Mouse (Mus musculus): ENCODE results near the gene Nemf. TPM values are rescaled to one million over a fixed set of nuclear protein-coding genes. Genes with fewer than 3 reads are reported as not detected.

Nemf gene
- polyA plus RNA-seq, 1 experiment from 2014 or later: 66.8 TPM

- WGBS: under 1% methylated on average over 78 of the region's 98 CpGs
- DNase-seq (ENCODE audit: low spot score) (peak; percentile 96), ATAC-seq (replicated peaks; ENCODE audit: low FRiP score, low read depth) (peak; percentile 95)
- no peaks in the 10 kb centered on the region for H3K27me3 ChIP-seq (ENCODE audit: insufficient read depth, low read length)
- no peaks in the 10 kb centered on the region; the same call in 1 of the 2 replicates for H3K36me3 ChIP-seq (ENCODE audit: insufficient read depth, low read length)
- H3K9ac ChIP-seq (ENCODE audit: low read depth, low read length): peak within 1 kb of the TSS; percentile 95
- H3K4me1 ChIP-seq (replicated peaks; ENCODE audit: insufficient read depth, low read length): peaks cover 7% of the 10 kb centered on the region
- TF ChIP-seq CTCF (IDR thresholded peaks at IDR 0.05; ENCODE audit: low read depth): no peak
- H3K9me3 ChIP-seq (replicated peaks; ENCODE audit: low read length): no peaks in the 10 kb centered on the region
- peak within 1 kb of the TSS; percentile 96 for H3K27ac ChIP-seq
- peak within 1 kb of the TSS; percentile 89 for H3K4me3 ChIP-seq (replicated peaks; ENCODE audit: low read depth, low read length)
- H3K4me2 ChIP-seq (ENCODE audit: low read length): peak within 1 kb of the TSS; percentile 53
Observed at GRCm38 (mm10) chr12:69296511-69297410, 60.2 kb downstream of the Nemf start, which contains the start of gene Klhdc2. TSS of gene Klhdc2 (plus strand) at chr12:69296681.

- no peak for TF ChIP-seq CTCF (IDR thresholded peaks at IDR 0.05; ENCODE audit: low read depth)
- WGBS: 62% methylated on average over 4 of the region's 4 CpGs
- DNase-seq (ENCODE audit: low spot score) (no peak), ATAC-seq (replicated peaks; ENCODE audit: low FRiP score, low read depth) (no peak)
- no peaks in the 10 kb centered on the region for H3K36me3 ChIP-seq (ENCODE audit: insufficient read depth, low read length)
- H3K27me3 ChIP-seq (ENCODE audit: insufficient read depth, low read length): no peaks in the 10 kb centered on the region
- H3K27ac ChIP-seq: no peak overlapping the region
- H3K4me2 ChIP-seq (ENCODE audit: low read length): peak overlapping the region; percentile 53
- no peak overlapping the region; the same call in 1 of the 2 replicates for H3K4me3 ChIP-seq (replicated peaks; ENCODE audit: low read depth, low read length)
- H3K9ac ChIP-seq (ENCODE audit: low read depth, low read length): peak overlapping the region; percentile 95; the same call in 1 of the 2 replicates
- H3K9me3 ChIP-seq (replicated peaks; ENCODE audit: low read length): no peaks in the 10 kb centered on the region
- peaks cover 7% of the 10 kb centered on the region for H3K4me1 ChIP-seq (replicated peaks; ENCODE audit: insufficient read depth, low read length)
Observed at GRCm38 (mm10) chr12:69295651-69296050, 61.3 kb downstream of the Nemf start.

GRCm38 (mm10) chr12:69294936-69295335 lies 62.0 kb downstream of the Nemf start:
- no peaks in the 10 kb centered on the region for H3K9me3 ChIP-seq (replicated peaks; ENCODE audit: low read length)
- no peaks in the 10 kb centered on the region for H3K36me3 ChIP-seq (ENCODE audit: insufficient read depth, low read length)
- H3K4me3 ChIP-seq (replicated peaks; ENCODE audit: low read depth, low read length): no peak overlapping the region
- ATAC-seq (replicated peaks; ENCODE audit: low FRiP score, low read depth) (no peak), DNase-seq (ENCODE audit: low spot score) (no peak)
- WGBS: 86% methylated on average over 2 of the region's 2 CpGs
- H3K4me1 ChIP-seq (replicated peaks; ENCODE audit: insufficient read depth, low read length): peaks cover 7% of the 10 kb centered on the region
- H3K27me3 ChIP-seq (ENCODE audit: insufficient read depth, low read length): no peaks in the 10 kb centered on the region
- no peak for TF ChIP-seq CTCF (IDR thresholded peaks at IDR 0.05; ENCODE audit: low read depth)
- no peak overlapping the region for H3K4me2 ChIP-seq (ENCODE audit: low read length)
- H3K9ac ChIP-seq (ENCODE audit: low read depth, low read length): no peak overlapping the region
- H3K27ac ChIP-seq: no peak overlapping the region

DNA sequence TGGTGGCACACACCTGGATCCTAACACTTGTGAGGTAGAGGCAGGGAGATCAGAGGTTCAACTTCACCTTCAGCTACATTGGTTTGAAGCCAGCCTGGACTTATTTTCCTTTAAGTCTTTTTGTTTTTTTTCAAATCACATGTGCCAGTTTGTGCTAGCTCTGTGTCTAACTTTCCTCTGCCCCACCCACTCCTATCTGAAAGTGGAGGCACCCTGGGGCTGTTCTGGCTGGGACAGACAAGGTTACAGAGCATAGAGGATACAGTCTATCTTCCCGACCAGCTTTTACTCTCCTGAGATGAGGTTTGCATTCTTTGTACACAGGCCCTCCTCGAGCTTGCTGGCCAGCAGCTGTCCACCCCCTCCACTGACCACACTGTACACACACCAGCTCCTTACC lies 63.1 kb downstream of the Nemf start:
- ATAC-seq (replicated peaks; ENCODE audit: low FRiP score, low read depth): no peak
- no peak overlapping the region for H3K4me2 ChIP-seq (ENCODE audit: low read length)
- TF ChIP-seq CTCF (IDR thresholded peaks at IDR 0.05; ENCODE audit: low read depth): no peak

DNA sequence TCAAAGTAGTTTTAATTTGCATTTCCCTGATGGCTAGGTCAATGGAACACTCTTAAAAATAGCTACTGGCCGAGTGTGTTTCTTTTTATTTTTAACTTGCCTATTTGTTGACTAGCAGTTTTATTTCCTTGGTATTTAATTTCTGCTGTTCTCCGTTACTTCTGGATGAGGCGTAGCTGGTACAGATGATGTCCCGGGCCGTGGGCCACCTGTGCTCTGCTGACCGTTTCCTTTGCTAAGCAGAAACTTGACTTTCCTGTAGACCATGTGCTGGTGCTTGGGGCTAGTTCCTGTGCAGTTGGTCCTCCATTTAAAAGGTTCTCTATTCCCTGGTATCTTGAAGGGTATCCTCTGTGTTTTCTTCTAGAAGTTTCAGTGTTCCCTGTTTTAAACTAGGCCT lies 64.6 kb downstream of the Nemf start:
- H3K4me3 ChIP-seq (replicated peaks; ENCODE audit: low read depth, low read length): no peak overlapping the region
- 81% methylated on average over 6 of the region's 6 CpGs for WGBS
- no peak for TF ChIP-seq CTCF (IDR thresholded peaks at IDR 0.05; ENCODE audit: low read depth)

More for the DNA sequence above, 63.1 kb downstream of the Nemf start:
- peaks cover 1% of the 10 kb centered on the region for H3K4me1 ChIP-seq (replicated peaks; ENCODE audit: insufficient read depth, low read length)
- H3K9me3 ChIP-seq (replicated peaks; ENCODE audit: low read length): no peaks in the 10 kb centered on the region
- no peak overlapping the region for H3K27ac ChIP-seq
- DNase-seq (ENCODE audit: low spot score): no peak
- no peak overlapping the region for H3K4me3 ChIP-seq (replicated peaks; ENCODE audit: low read depth, low read length)
- 47% methylated on average over 2 of the region's 2 CpGs for WGBS
- H3K36me3 ChIP-seq (ENCODE audit: insufficient read depth, low read length): no peaks in the 10 kb centered on the region
- H3K9ac ChIP-seq (ENCODE audit: low read depth, low read length): no peak overlapping the region
- no peaks in the 10 kb centered on the region for H3K27me3 ChIP-seq (ENCODE audit: insufficient read depth, low read length)

DNA sequence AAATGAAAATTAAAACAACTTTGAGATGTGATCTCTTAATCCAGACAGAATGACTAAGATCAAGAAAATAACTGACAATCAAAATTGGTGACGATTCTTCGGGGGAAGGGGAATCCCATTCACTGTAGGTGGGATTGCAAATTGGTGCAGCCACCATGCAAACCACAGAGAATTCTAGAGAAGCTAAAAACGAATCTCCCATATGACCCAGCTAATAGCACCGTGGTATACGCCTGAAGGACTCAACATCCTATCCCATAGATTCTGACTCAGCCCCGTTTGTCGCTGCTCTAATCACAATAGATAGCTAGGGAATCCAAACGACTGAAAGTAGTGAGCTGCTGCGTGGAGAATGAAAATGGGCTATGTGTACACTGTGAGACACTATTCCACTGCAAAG lies 68.3 kb downstream of the Nemf start:
- WGBS: 84% methylated on average over 9 of the region's 9 CpGs
- Histone ChIP-seq H3K27me3 (ENCODE audit: insufficient read depth, low read length) (no peaks in the 10 kb centered on the region), H3K9me3 (replicated peaks; ENCODE audit: low read length) (no peaks in the 10 kb centered on the region), H3K4me3 (replicated peaks; ENCODE audit: low read depth, low read length) (no peak overlapping the region), H3K4me1 (replicated peaks; ENCODE audit: insufficient read depth, low read length) (no peaks in the 10 kb centered on the region), H3K27ac (no peak overlapping the region), H3K9ac (ENCODE audit: low read depth, low read length) (no peak overlapping the region), H3K4me2 (ENCODE audit: low read length) (no peak overlapping the region), H3K36me3 (ENCODE audit: insufficient read depth, low read length) (no peaks in the 10 kb centered on the region)
- DNase-seq (ENCODE audit: low spot score) (no peak), ATAC-seq (replicated peaks; ENCODE audit: low FRiP score, low read depth) (no peak)
- TF ChIP-seq CTCF (IDR thresholded peaks at IDR 0.05; ENCODE audit: low read depth): no peak

More for the DNA sequence above, 64.6 kb downstream of the Nemf start:
- DNase-seq (ENCODE audit: low spot score) (no peak), ATAC-seq (replicated peaks; ENCODE audit: low FRiP score, low read depth) (no peak)
- Histone ChIP-seq H3K27ac (no peak overlapping the region), H3K4me2 (ENCODE audit: low read length) (no peak overlapping the region), H3K9ac (ENCODE audit: low read depth, low read length) (no peak overlapping the region), H3K4me1 (replicated peaks; ENCODE audit: insufficient read depth, low read length) (no peaks in the 10 kb centered on the region), H3K36me3 (ENCODE audit: insufficient read depth, low read length) (no peaks in the 10 kb centered on the region), H3K27me3 (ENCODE audit: insufficient read depth, low read length) (no peaks in the 10 kb centered on the region), H3K9me3 (replicated peaks; ENCODE audit: low read length) (no peaks in the 10 kb centered on the region)

Measured in kidney, postnatal 0 days (tissue).